In the genomic region with DNA sequence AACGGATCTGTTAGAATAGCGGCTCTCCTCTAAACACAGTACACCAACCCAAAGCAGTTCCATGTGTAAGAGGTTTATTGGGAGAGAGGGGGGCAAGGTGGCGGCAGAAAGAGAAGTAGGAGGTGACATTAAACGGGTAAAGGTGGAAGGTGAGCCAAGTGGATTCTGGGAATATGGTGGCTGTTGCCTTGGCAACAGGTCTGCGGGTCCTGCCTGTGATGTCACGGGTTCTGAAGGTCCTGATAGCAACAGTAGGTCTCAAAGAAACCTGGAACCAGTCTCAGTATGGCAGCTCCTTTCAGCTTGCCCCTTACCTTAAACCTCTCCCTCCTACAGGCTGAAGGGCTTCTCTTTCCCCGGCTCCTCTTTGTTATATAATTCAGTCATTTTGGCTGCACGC, we compare ENCODE assay signal across 23 mouse cellular contexts. TPM values are rescaled to one million over a fixed set of nuclear protein-coding genes. Genes with fewer than 3 reads are reported as not detected.
"Had no signal": no experiment of that assay in that cellular context is flagged by ENCODE, and none has a peak within 500 bp of the region (broad histone marks: within the 10 kb centered on the region; RNA-seq: fewer than 3 reads in every experiment).

No protein-coding gene starts in this region.

- H3K27ac ChIP-seq: lung, embryonic 15.5 days; midbrain, embryonic 10.5 days; midbrain, embryonic 13.5 days; midbrain, embryonic 15.5 days; neural tube, embryonic 13.5 days; neural tube, embryonic 15.5 days had no signal

- H3K36me3 ChIP-seq: lung, embryonic 15.5 days; midbrain, embryonic 10.5 days; midbrain, embryonic 13.5 days; midbrain, embryonic 15.5 days; neural tube, embryonic 13.5 days; neural tube, embryonic 15.5 days had no signal

- H3K4me1 ChIP-seq: lung, embryonic 15.5 days; midbrain, embryonic 13.5 days; neural tube, embryonic 13.5 days; neural tube, embryonic 15.5 days had no signal

- H3K9me3 ChIP-seq: lung, embryonic 15.5 days; midbrain, embryonic 10.5 days; midbrain, embryonic 13.5 days; midbrain, embryonic 15.5 days; neural tube, embryonic 13.5 days; neural tube, embryonic 15.5 days had no signal

- H3K4me3 ChIP-seq: lung, embryonic 15.5 days; midbrain, embryonic 10.5 days; midbrain, embryonic 13.5 days; midbrain, embryonic 15.5 days; myocyte; neural tube, embryonic 13.5 days; neural tube, embryonic 15.5 days had no signal

- H3K27me3 ChIP-seq: lung, embryonic 15.5 days; midbrain, embryonic 13.5 days; midbrain, embryonic 15.5 days; neural tube, embryonic 13.5 days; neural tube, embryonic 15.5 days had no signal

- DNase-seq: liver, postnatal 0 days; lung, adult 2 months; lung, postnatal 14 days; lung, postnatal 4 days; retina, postnatal 1 day; right cerebral cortex, adult 18-20 months; right cerebral cortex, postnatal 25 days; right cerebral cortex, postnatal 4 days; spleen, adult 18-20 months; thymus, adult 18-20 months; thymus, postnatal 25 days; thymus, postnatal 4 days had no signal

- H3K9ac ChIP-seq: liver, postnatal 0 days; lung, embryonic 15.5 days; midbrain, embryonic 13.5 days; midbrain, embryonic 15.5 days; neural tube, embryonic 13.5 days; neural tube, embryonic 15.5 days had no signal

RNA-seq across cellular contexts. Expression of a gene that starts 25.9 kb away (rescaled TPM):
- total RNA-seq: megakaryocyte-erythroid progenitor cell, adult 5-6 weeks had no signal
- polyA plus RNA-seq: liver, postnatal 0 days; midbrain, embryonic 10.5 days; neural tube, embryonic 11.5 days; small intestine, adult 2 months; stomach, embryonic 14.5 days had no signal
